Mouse (Mus musculus) heart, adult 2 months (tissue): Measurements from ENCODE around the gene Gmeb1.

Source experiments
- CTCF ChIP-seq: fragments of 200-600 bp; IDR thresholded peaks from 2 replicates; pipeline ENCODE4 v1.8.1; 2022; ENCODE audit warnings: antibody characterized with exemption, mild to moderate bottlenecking, moderate library complexity
- EP300 ChIP-seq: fragments of 200-500 bp; IDR thresholded peaks from 2 replicates; pipeline ENCODE4 v1.6.1; 2011; ENCODE audit warnings: low read depth, low read length, control low read depth; ENCODE audit not compliant: insufficient read depth
- POLR2A ChIP-seq: fragments of 200-500 bp; IDR thresholded peaks from 2 replicates; pipeline ENCODE4 v1.6.1; 2011; ENCODE audit warnings: mild to moderate bottlenecking, low read depth, low read length, control low read depth; ENCODE audit not compliant: insufficient read depth

DNA sequence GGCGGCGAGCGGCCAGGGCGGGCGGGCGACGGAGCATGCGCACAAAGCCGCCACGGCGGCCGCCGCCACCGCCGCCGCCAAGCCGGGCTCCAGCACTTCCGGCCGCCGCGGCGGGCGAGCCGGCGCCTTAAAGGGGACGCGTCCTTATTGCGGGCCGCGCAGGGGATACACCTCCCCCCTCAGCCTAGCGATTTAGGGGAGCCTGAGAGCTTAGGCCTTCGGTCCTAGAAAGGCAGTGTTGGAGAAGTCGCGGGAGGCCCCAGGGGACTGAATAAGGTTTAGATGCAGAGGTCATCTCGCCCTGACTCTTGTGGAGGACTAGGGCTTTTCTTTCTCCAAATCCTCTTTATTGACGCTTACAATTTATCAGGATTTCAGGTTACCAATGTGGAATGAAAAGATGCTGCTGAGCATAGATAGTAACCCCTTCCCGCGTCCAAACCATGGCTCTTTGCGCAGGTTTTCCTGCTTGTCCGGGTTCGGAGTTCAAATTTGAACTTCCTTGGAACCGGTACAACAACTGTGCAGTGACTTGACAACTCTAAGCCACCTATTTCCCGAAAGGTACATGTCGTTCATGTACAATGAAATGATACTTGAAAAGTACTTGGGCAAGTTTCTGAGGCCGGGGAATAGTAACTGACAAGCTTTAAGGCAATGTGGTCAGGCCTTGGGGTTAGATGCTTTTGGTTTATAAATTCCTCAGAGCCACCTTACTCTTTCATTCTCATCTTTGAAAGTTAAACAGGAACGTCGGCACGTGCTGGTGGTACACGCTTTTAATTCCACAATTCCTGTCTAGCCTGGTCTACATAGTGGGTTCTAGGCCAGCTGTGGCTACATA, at the start of gene Gmeb1:
- TF ChIP-seq CTCF = no peak
- TF ChIP-seq POLR2A = peak; percentile 57; the same call in 1 of the 2 replicates
- TF ChIP-seq EP300 = no peak
